Mouse (Mus musculus) stomach, embryonic 16.5 days (tissue): ENCODE data around the gene Kcnj4. TPM values are rescaled to one million over a fixed set of nuclear protein-coding genes. Genes with fewer than 3 reads are reported as not detected.

Experiments
- ATAC-seq: fragments of 200-750 bp; cut with Nextera tagmentation; 2 replicates; pipeline ENCODE4 v1.8.0; 2017; ENCODE audit warnings: moderate number of reproducible peaks, moderate TSS enrichment; ENCODE audit not compliant: insufficient read depth, low FRiP score
- H3K27ac ChIP-seq: fragments of 300-500 bp; sonication (generic); 2 replicates; pipeline ENCODE4 v1.5.1; 2014; ENCODE audit warnings: low read length
- H3K27me3 ChIP-seq: fragments of 300-500 bp; sonication (generic); 2 replicates; pipeline ENCODE4 v1.6.1; 2014; ENCODE audit warnings: low read length, control low read depth, mixed read lengths; ENCODE audit not compliant: control insufficient read depth, insufficient read depth
- H3K36me3 ChIP-seq: fragments of 300-500 bp; sonication (generic); 2 replicates; pipeline ENCODE4 v1.6.1; 2014; ENCODE audit warnings: low read length; ENCODE audit not compliant: control insufficient read depth, insufficient read depth
- H3K4me1 ChIP-seq: fragments of 300-500 bp; sonication (generic); 2 replicates; pipeline ENCODE4 v1.6.1; 2014; ENCODE audit warnings: low read length, control low read depth, mixed read lengths; ENCODE audit not compliant: control insufficient read depth, insufficient read depth
- H3K4me2 ChIP-seq: fragments of 300-500 bp; sonication (generic); 2 replicates; pipeline ENCODE4 v1.6.1; 2014; ENCODE audit warnings: low read depth, low read length, mixed read lengths
- H3K4me3 ChIP-seq: fragments of 300-500 bp; sonication (generic); replicated peaks from 2 replicates; pipeline ENCODE4 v1.5.1; 2014; ENCODE audit warnings: mild to moderate bottlenecking, low read length
- H3K9ac ChIP-seq: fragments of 300-500 bp; sonication (generic); 2 replicates; pipeline ENCODE4 v1.6.1; 2014; ENCODE audit warnings: low read length
- H3K9me3 ChIP-seq: fragments of 300-500 bp; sonication (generic); replicated peaks from 2 replicates; pipeline ENCODE4 v1.6.1; 2016; ENCODE audit warnings: low read length, control low read depth; ENCODE audit not compliant: control insufficient read depth
- WGBS: fragments of 180-500 bp; shearing (Covaris S2); extraction: QIAGEN DNeasy Blood & Tissue Kit; methylation state at CpG from one replicate; pipeline ENCODE4 v1.1.7; 2014; 5-methylcytosine and 5-hydroxymethylcytosine counted together
- polyA plus RNA-seq: library from polyadenylated mRNA; unstranded; fragments of >200 nt; fragmentation: Nextera tagmentation; extraction: Ambion mirVana; gene quantifications from 2 replicates; pipeline ENCODE4 v1.2.1, GENCODE M21; 2015

Gene Kcnj4
- not detected in 2 replicates for polyA plus RNA-seq

- H3K4me3 ChIP-seq = peak within 1 kb of the TSS; percentile 62
- ATAC-seq = no peak
- no peaks in the 10 kb centered on the region for H3K36me3 ChIP-seq
- H3K27me3 ChIP-seq = peaks cover 48% of the 10 kb centered on the region
- under 1% methylated on average over 60 of the region's 60 CpGs for WGBS
- H3K9me3 ChIP-seq = no peaks in the 10 kb centered on the region
- peak within 1 kb of the TSS; percentile 70 for H3K9ac ChIP-seq
- 0 out of 2 replicates have a peak, but pooled peaks cover 2% of the 10 kb centered on the region for H3K4me1 ChIP-seq
- no peak within 1 kb of the TSS for H3K27ac ChIP-seq
- peak within 1 kb of the TSS; percentile 100 for H3K4me2 ChIP-seq
Observed at GRCm38 (mm10) chr15:79504707-79505452, at the start of gene Kcnj4. Gene Kcnj4 (minus strand): TSS chr15:79505241.

GRCm38 (mm10) chr15:79552566-79552965, 47.5 kb upstream of the Kcnj4 start:
- Histone ChIP-seq H3K27ac (no peak overlapping the region), H3K36me3 (no peaks in the 10 kb centered on the region)
- WGBS = 85% methylated on average over 5 of the region's 5 CpGs

DNA sequence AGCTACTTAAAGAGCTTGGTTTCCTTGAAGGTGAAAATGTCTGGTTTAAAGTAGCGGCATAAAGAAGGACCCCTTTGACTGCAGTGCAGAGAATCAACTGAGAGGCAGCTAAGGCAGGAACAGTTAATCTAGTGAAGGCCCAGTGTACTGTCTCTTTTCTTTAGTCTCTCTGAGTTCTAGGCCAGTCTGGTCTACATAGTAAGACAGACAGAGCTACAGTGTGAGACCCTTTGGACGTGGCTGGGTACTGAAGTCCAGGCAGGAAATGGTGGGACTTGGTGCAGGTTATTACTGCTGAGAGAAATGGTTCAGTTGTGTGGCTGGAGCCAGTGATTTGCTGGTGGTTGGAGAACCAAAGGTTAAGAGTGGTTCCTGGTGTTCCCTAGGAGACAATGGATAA, 43.2 kb upstream of the Kcnj4 start:
- Histone ChIP-seq H3K4me2 (no peak overlapping the region), H3K9ac (no peak overlapping the region), H3K4me1 (peaks cover 19% of the 10 kb centered on the region), H3K9me3 (no peaks in the 10 kb centered on the region), H3K27ac (no peak overlapping the region), H3K27me3 (no peaks in the 10 kb centered on the region; the same call in 1 of the 2 replicates), H3K36me3 (peaks cover 2% of the 10 kb centered on the region; the same call in 1 of the 2 replicates), H3K4me3 (no peak overlapping the region)
- ATAC-seq = no peak
- 100% methylated on average over 2 of the region's 2 CpGs for WGBS

More at GRCm38 (mm10) chr15:79552566-79552965, 47.5 kb upstream of the Kcnj4 start:
- Histone ChIP-seq H3K9me3 (no peaks in the 10 kb centered on the region), H3K27me3 (no peaks in the 10 kb centered on the region; the same call in 1 of the 2 replicates), H3K9ac (no peak overlapping the region), H3K4me3 (no peak overlapping the region), H3K4me1 (no peaks in the 10 kb centered on the region), H3K4me2 (no peak overlapping the region)
- ATAC-seq = no peak

DNA sequence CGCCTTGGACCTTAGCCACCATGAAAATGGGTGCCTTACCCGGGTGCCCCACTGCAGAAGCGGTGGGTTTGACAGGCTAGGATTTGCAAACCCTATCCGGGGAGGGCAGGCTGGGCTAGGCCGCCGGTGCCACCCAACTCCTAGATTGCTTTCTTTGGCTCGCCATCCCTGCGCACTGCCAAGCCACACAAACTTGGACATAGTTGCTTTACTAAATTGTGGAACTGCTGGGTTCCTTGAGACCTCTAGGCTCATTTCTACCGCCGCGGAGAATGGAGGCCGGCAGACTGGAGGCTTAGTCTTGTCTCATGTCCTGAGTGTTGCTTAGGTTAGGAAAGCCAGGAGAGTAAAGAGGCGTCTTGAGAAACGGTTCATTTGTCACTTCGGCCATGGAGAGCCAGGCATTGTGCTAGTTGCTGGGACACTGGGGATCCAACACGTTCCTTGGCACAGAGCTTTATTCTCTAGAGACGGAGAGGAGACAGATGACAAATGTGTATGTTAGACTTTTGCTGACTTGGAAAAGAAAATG, 42.3 kb upstream of the Kcnj4 start:
- H3K27me3 ChIP-seq = no peaks in the 10 kb centered on the region; the same call in 1 of the 2 replicates
- H3K4me1 ChIP-seq = peaks cover 19% of the 10 kb centered on the region
- peak overlapping the region; percentile 77 for H3K9ac ChIP-seq
- H3K36me3 ChIP-seq = peaks cover 11% of the 10 kb centered on the region; the same call in 1 of the 2 replicates
- no peaks in the 10 kb centered on the region for H3K9me3 ChIP-seq
- peak overlapping the region; percentile 98 for H3K27ac ChIP-seq
- peak overlapping the region; percentile 77 for H3K4me2 ChIP-seq
- H3K4me3 ChIP-seq = peak overlapping the region; percentile 94
- 77% methylated on average over 17 of the region's 17 CpGs for WGBS
- ATAC-seq = no peak

DNA sequence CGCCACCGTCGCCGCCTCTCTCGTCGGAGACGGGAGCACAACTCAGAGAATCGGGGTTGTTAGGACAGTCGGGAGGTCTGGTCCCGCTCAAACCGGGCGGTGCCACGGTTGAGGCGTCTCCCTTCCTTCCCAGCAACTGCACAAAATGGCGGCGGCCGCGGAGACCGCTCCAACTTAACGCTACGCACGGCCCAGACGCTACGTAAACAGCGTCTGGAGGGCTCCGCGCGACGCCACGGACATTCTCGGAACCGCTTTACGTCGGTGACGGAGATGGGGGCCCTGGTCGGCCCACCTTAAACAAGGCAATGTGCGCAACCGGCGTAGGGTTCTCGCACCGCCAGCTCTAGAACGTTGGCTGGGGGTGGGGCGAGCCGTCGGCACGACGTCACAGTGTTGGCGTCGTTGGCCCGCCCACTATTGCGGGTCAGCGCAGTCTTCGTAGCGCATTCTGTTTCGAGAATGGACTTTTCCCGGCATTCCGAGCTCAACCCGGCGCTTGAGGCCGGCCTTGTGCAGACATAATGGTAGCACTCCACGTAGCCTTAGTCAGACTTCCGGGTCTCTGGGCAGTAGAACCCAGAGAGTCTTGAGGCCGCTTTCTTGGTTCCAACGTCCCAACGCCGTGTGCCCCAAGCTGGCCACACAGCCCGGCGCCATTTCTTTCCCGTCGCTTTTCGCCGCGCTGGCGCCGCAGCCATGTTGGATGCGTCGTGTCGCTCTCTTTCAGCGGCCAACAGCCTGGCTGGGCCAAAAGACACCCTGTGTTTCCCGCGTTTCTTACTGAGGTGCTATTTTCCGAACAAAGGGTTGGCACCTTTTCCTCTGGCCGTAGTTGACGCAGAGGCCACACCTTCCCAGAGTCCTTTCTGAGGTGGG, 41.6 kb upstream of the Kcnj4 start, which contains the start of gene Ddx17:
TSS of gene Ddx17 (minus strand) at position 332 of the 879 bp plus-strand sequence.
- H3K9me3 ChIP-seq = no peaks in the 10 kb centered on the region
- peaks cover 14% of the 10 kb centered on the region; the same call in 1 of the 2 replicates for H3K36me3 ChIP-seq
- peaks cover 19% of the 10 kb centered on the region for H3K4me1 ChIP-seq
- peak; percentile 98 for ATAC-seq
- 2% methylated on average over 84 of the region's 84 CpGs for WGBS
- peak within 1 kb of the TSS; percentile 77 for H3K4me2 ChIP-seq
- peak within 1 kb of the TSS; percentile 94 for H3K4me3 ChIP-seq
- H3K9ac ChIP-seq = peak within 1 kb of the TSS; percentile 100
- peak within 1 kb of the TSS; percentile 98 for H3K27ac ChIP-seq
- no peaks in the 10 kb centered on the region; the same call in 1 of the 2 replicates for H3K27me3 ChIP-seq

- H3K27ac ChIP-seq = peak overlapping the region; percentile 98
- peak; percentile 59 for ATAC-seq
- WGBS = under 1% methylated on average over 52 of the region's 52 CpGs
Observed at GRCm38 (mm10) chr15:79545921-79546399, 40.9 kb upstream of the Kcnj4 start.

GRCm38 (mm10) chr15:79545496-79545895, 40.5 kb upstream of the Kcnj4 start:
- Histone ChIP-seq H3K9ac (peak overlapping the region; percentile 100), H3K4me1 (peaks cover 19% of the 10 kb centered on the region), H3K4me2 (peak overlapping the region; percentile 74), H3K36me3 (peaks cover 16% of the 10 kb centered on the region; the same call in 1 of the 2 replicates), H3K27ac (peak overlapping the region; percentile 98), H3K9me3 (no peaks in the 10 kb centered on the region), H3K27me3 (no peaks in the 10 kb centered on the region; the same call in 1 of the 2 replicates), H3K4me3 (peak overlapping the region; percentile 94)
- 0% methylated on average over 3 of the region's 3 CpGs for WGBS
- ATAC-seq = no peak

More at GRCm38 (mm10) chr15:79545921-79546399, 40.9 kb upstream of the Kcnj4 start:
- H3K9ac ChIP-seq = peak overlapping the region; percentile 100
- no peaks in the 10 kb centered on the region for H3K9me3 ChIP-seq
- H3K4me3 ChIP-seq = peak overlapping the region; percentile 94
- peaks cover 15% of the 10 kb centered on the region; the same call in 1 of the 2 replicates for H3K36me3 ChIP-seq
- no peaks in the 10 kb centered on the region; the same call in 1 of the 2 replicates for H3K27me3 ChIP-seq
- H3K4me2 ChIP-seq = peak overlapping the region; percentile 74
- peaks cover 19% of the 10 kb centered on the region for H3K4me1 ChIP-seq

GRCm38 (mm10) chr15:79543968-79544367, 38.9 kb upstream of the Kcnj4 start:
- no peak for ATAC-seq
- 92% methylated on average over 3 of the region's 3 CpGs for whole genome bisulfite sequencing
- H3K36me3 ChIP-seq = peaks cover 23% of the 10 kb centered on the region
- no peak overlapping the region for H3K27ac ChIP-seq
- H3K9ac ChIP-seq = no peak overlapping the region
- H3K4me1 ChIP-seq = peaks cover 19% of the 10 kb centered on the region
- H3K4me3 ChIP-seq = peak overlapping the region; percentile 94
- no peaks in the 10 kb centered on the region for H3K9me3 ChIP-seq
- peak overlapping the region; percentile 74 for H3K4me2 ChIP-seq
- no peaks in the 10 kb centered on the region; the same call in 1 of the 2 replicates for H3K27me3 ChIP-seq
